Mouse (Mus musculus) limb, embryonic 12.5 days (tissue): ENCODE measurements around the gene Sds. TPM values are rescaled to one million over a fixed set of nuclear protein-coding genes. Genes with fewer than 3 reads are reported as not detected.
"Not testable (repeated sequence)": the region's sequence is repeated elsewhere in the genome, so short reads cannot be mapped to it uniquely, and the experiment has no call there.

Experiments used
- ATAC-seq: fragments of 200-750 bp; cut with Nextera tagmentation; 2 replicates; pipeline ENCODE4 v1.8.0; 2017; ENCODE audit warnings: low read depth, moderate TSS enrichment; ENCODE audit not compliant: insufficient number of reproducible peaks, insufficient read depth, low FRiP score, low TSS enrichment
- H3K27ac ChIP-seq: fragments of 300-500 bp; sonication (generic); 2 replicates; pipeline ENCODE4 v1.5.1; 2016; ENCODE audit warnings: mild to moderate bottlenecking, moderate library complexity
- H3K27me3 ChIP-seq: fragments of 300-500 bp; sonication (generic); 2 replicates; pipeline ENCODE4 v1.6.1; 2016; ENCODE audit warnings: mild to moderate bottlenecking, moderate library complexity
- H3K36me3 ChIP-seq: fragments of 300-500 bp; sonication (generic); 2 replicates; pipeline ENCODE4 v1.6.1; 2016; ENCODE audit warnings: mild to moderate bottlenecking, moderate library complexity
- H3K4me1 ChIP-seq: fragments of 300-500 bp; sonication (generic); replicated peaks from 2 replicates; pipeline ENCODE4 v1.6.1; 2016
- H3K4me2 ChIP-seq: fragments of 300-500 bp; sonication (generic); 2 replicates; pipeline ENCODE4 v1.6.1; 2016; ENCODE audit warnings: mild to moderate bottlenecking, moderate library complexity
- H3K4me3 ChIP-seq: fragments of 300-500 bp; sonication (generic); replicated peaks from 2 replicates; pipeline ENCODE4 v1.5.1; 2016; ENCODE audit warnings: mild to moderate bottlenecking
- H3K9ac ChIP-seq: fragments of 300-500 bp; sonication (generic); replicated peaks from 2 replicates; pipeline ENCODE4 v1.6.1; 2016; ENCODE audit warnings: mild to moderate bottlenecking, moderate library complexity
- H3K9me3 ChIP-seq: fragments of 300-500 bp; sonication (generic); 2 replicates; pipeline ENCODE4 v1.6.1; 2016; ENCODE audit warnings: mild to moderate bottlenecking, moderate library complexity
- WGBS: fragments of 180-500 bp; shearing (Covaris S2); methylation state at CpG from one replicate; pipeline ENCODE4 v1.1.7; 2016; 5-methylcytosine and 5-hydroxymethylcytosine counted together
- polyA plus RNA-seq: library from polyadenylated mRNA; unstranded; fragments of >200 nt; fragmentation: Nextera tagmentation; extraction: Ambion mirVana; gene quantifications from 2 replicates; pipeline ENCODE4 v1.2.1, GENCODE M21; 2016

Sds gene
- polyA plus RNA-seq, 1 experiment from 2014 or later: not detected

DNA sequence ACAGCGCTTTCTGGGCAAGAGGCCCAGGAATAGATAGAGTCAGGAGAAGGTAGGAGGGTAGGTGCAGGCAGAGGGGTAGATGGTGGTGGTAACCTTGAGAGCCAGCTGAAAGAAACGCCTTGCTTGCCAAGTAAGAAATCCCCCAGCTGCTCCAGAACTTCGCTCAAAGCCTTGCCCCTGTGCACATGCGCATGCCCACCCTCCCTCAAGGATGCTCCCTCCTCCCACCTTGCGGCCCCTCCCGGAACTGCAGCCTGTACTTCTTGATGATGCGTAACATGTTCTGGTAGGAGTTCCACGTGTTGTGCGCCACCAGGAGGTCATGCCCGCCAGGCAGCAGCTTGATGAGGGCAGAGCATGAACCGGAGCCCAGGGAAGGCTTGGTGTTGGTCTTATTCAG, 16.1 kb downstream of the Sds start:
- Histone ChIP-seq H3K27me3 (no peaks in the 10 kb centered on the region), H3K4me1 (no peaks in the 10 kb centered on the region), H3K4me3 (no peak overlapping the region), H3K27ac (no peak overlapping the region), H3K36me3 (peaks cover 78% of the 10 kb centered on the region), H3K9ac (no peak overlapping the region), H3K4me2 (no peak overlapping the region), H3K9me3 (no peaks in the 10 kb centered on the region)
- 64% methylated on average over 11 of the region's 11 CpGs for WGBS
- ATAC-seq: no peak

DNA sequence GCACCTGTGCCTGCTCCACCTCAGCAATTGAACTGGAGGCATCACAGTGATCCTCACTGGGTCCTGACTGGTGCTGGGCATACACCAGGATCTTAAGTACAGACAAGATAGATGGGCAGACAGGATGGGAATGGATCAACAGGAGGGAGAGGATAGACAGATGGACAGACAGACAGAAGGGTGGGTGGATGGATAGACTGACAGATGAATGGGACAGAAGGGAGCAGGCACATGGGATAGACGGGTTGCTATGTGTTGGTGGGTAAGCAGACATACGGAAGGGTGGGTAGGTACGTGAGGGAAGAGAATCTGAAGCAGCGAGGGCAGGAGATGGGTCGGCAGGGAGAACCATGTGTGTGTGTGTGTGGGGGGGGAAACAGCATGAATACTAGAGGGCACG, 17.1 kb downstream of the Sds start:
- WGBS: 93% methylated on average over 6 of the region's 6 CpGs
- ATAC-seq: no peak
- Histone ChIP-seq H3K9me3 (no peaks in the 10 kb centered on the region), H3K27me3 (no peaks in the 10 kb centered on the region), H3K27ac (no peak overlapping the region), H3K9ac (no peak overlapping the region), H3K36me3 (peaks cover 76% of the 10 kb centered on the region), H3K4me3 (no peak overlapping the region), H3K4me2 (no peak overlapping the region), H3K4me1 (no peaks in the 10 kb centered on the region)

GRCm38 (mm10) chr5:120493873-120494395, 17.6 kb downstream of the Sds start:
- ATAC-seq: no peak
- Histone ChIP-seq H3K4me1 (no peaks in the 10 kb centered on the region), H3K27me3 (no peaks in the 10 kb centered on the region), H3K4me3 (no peak overlapping the region), H3K9me3 (no peaks in the 10 kb centered on the region), H3K27ac (no peak overlapping the region), H3K9ac (no peak overlapping the region), H3K4me2 (no peak overlapping the region), H3K36me3 (peaks cover 78% of the 10 kb centered on the region)
- WGBS: 88% methylated on average over 9 of the region's 9 CpGs

GRCm38 (mm10) chr5:120495064-120495702, 18.9 kb downstream of the Sds start:
- ATAC-seq: no peak
- Histone ChIP-seq H3K9ac (0 out of 2 replicates have a peak overlapping the region, but pooled peaks have one; percentile 23), H3K4me2 (no peak overlapping the region), H3K9me3 (no peaks in the 10 kb centered on the region), H3K27me3 (no peaks in the 10 kb centered on the region), H3K4me3 (no peak overlapping the region), H3K27ac (no peak overlapping the region), H3K36me3 (peaks cover 74% of the 10 kb centered on the region), H3K4me1 (no peaks in the 10 kb centered on the region)
- 72% methylated on average over 10 of the region's 10 CpGs for WGBS

- WGBS: 86% methylated on average over 13 of the region's 13 CpGs
- Histone ChIP-seq H3K27ac (no peak overlapping the region), H3K4me1 (no peaks in the 10 kb centered on the region), H3K36me3 (peaks cover 68% of the 10 kb centered on the region), H3K9ac (no peak overlapping the region), H3K4me2 (no peak overlapping the region), H3K4me3 (no peak overlapping the region), H3K9me3 (no peaks in the 10 kb centered on the region), H3K27me3 (no peaks in the 10 kb centered on the region)
- ATAC-seq: no peak
Observed at GRCm38 (mm10) chr5:120495703-120496226, 19.4 kb downstream of the Sds start.

DNA sequence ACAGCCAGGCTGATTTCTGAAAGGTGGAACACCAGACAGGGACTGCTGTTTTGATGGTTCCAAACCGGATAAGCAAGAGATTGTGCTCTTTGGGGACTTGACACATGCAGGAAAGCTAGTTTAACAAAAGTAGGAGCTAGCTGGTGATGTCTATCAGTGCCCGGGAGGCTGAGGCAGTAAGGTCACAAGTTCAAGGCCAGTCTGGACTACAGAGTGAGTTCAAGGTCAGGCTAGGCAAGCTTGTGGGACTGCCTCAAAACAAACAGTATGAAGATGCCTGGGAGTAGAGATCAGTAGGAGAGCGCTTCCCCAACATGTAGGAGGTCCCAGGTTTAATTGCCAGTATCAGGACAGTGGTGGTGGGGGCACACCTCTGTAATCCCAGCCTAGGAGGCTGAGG, 20.7 kb downstream of the Sds start:
- Histone ChIP-seq H3K9me3 (no peaks in the 10 kb centered on the region), H3K27me3 (no peaks in the 10 kb centered on the region), H3K27ac (no peak overlapping the region), H3K36me3 (peaks cover 59% of the 10 kb centered on the region), H3K9ac (no peak overlapping the region), H3K4me2 (no peak overlapping the region), H3K4me3 (no peak overlapping the region), H3K4me1 (peaks cover 4% of the 10 kb centered on the region)
- no peak for ATAC-seq
- WGBS: 94% methylated on average over 3 of the region's 3 CpGs

- H3K9me3 ChIP-seq: no peaks in the 10 kb centered on the region
- no peak overlapping the region for H3K4me3 ChIP-seq
- H3K4me1 ChIP-seq: peaks cover 15% of the 10 kb centered on the region
- H3K9ac ChIP-seq: no peak overlapping the region
- ATAC-seq: no peak
- WGBS: 74% methylated on average over 4 of the region's 4 CpGs
- H3K27ac ChIP-seq: no peak overlapping the region
- H3K36me3 ChIP-seq: peaks cover 37% of the 10 kb centered on the region
- H3K27me3 ChIP-seq: no peaks in the 10 kb centered on the region
- no peak overlapping the region for H3K4me2 ChIP-seq
Observed at GRCm38 (mm10) chr5:120499202-120499601, 22.9 kb downstream of the Sds start.

GRCm38 (mm10) chr5:120500609-120501008, 24.3 kb downstream of the Sds start:
- Histone ChIP-seq H3K4me1 (peaks cover 19% of the 10 kb centered on the region), H3K36me3 (peaks cover 30% of the 10 kb centered on the region)
- H3K4me3 ChIP-seq, H3K9me3 ChIP-seq, ATAC-seq, H3K9ac ChIP-seq, H3K27ac ChIP-seq, H3K4me2 ChIP-seq, H3K27me3 ChIP-seq: not testable (repeated sequence)
- WGBS: 85% methylated on average over 9 of the region's 9 CpGs

DNA sequence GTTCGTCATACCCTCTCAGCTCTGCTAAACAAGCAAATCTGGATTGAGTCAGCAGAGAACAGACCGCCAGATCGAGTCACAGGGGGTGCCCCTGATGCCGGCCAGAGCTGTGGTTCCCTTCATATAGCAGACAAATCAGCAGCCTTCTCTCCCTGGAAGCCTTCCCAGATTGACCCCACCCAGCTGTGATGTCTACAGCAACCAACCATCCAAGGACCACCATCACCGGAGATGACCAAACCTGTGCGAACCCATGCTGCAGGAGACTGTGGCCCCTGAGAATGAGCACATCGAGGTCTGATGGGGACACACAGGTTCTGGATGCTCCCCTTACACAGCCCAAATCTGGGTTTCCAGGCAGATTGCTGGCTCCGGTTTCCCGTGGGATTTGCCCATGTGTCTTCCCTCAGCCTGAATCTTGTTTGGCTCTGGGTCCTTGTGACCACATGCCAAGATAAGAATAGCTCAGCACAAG, 25.9 kb downstream of the Sds start:
- ATAC-seq: no peak
- Histone ChIP-seq H3K4me1 (peaks cover 26% of the 10 kb centered on the region), H3K9ac (peak overlapping the region; percentile 85), H3K4me2 (peak overlapping the region; percentile 98), H3K9me3 (no peaks in the 10 kb centered on the region), H3K36me3 (peaks cover 18% of the 10 kb centered on the region), H3K27me3 (no peaks in the 10 kb centered on the region), H3K27ac (no peak overlapping the region), H3K4me3 (peak overlapping the region; percentile 85)
- WGBS: 59% methylated on average over 9 of the region's 9 CpGs

GRCm38 (mm10) chr5:120502675-120503143, 26.4 kb downstream of the Sds start:
- H3K4me2 ChIP-seq: peak overlapping the region; percentile 98
- peak overlapping the region; percentile 85 for H3K9ac ChIP-seq
- 10% methylated on average over 12 of the region's 12 CpGs for WGBS
- H3K4me1 ChIP-seq: peaks cover 26% of the 10 kb centered on the region
- H3K36me3 ChIP-seq: peaks cover 13% of the 10 kb centered on the region
- H3K27me3 ChIP-seq: no peaks in the 10 kb centered on the region
- H3K4me3 ChIP-seq: peak overlapping the region; percentile 85
- no peak overlapping the region for H3K27ac ChIP-seq
- no peak for ATAC-seq
- H3K9me3 ChIP-seq: no peaks in the 10 kb centered on the region

GRCm38 (mm10) chr5:120503144-120503795, 26.9 kb downstream of the Sds start, which contains the start of gene Plbd2:
Gene Plbd2, minus strand, starts transcription at chr5:120503625.
- H3K4me1 ChIP-seq: peaks cover 26% of the 10 kb centered on the region
- peaks cover 10% of the 10 kb centered on the region for H3K36me3 ChIP-seq
- H3K9me3 ChIP-seq: no peaks in the 10 kb centered on the region
- H3K9ac ChIP-seq: peak within 1 kb of the TSS; percentile 85
- ATAC-seq: peak; percentile 56
- peak within 1 kb of the TSS; percentile 98 for H3K4me2 ChIP-seq
- no peaks in the 10 kb centered on the region for H3K27me3 ChIP-seq
- under 1% methylated on average over 49 of the region's 55 CpGs for WGBS
- H3K4me3 ChIP-seq: peak within 1 kb of the TSS; percentile 85
- no peak within 1 kb of the TSS for H3K27ac ChIP-seq
